Mouse (Mus musculus): ENCODE measurements at regions not wholly inside any gene's neighbourhood (a gene's known extent, or its start where the extent isn't known, plus 50 kb on each side); places are given as distances from the start of the nearest gene placed in this dataset.

DNA sequence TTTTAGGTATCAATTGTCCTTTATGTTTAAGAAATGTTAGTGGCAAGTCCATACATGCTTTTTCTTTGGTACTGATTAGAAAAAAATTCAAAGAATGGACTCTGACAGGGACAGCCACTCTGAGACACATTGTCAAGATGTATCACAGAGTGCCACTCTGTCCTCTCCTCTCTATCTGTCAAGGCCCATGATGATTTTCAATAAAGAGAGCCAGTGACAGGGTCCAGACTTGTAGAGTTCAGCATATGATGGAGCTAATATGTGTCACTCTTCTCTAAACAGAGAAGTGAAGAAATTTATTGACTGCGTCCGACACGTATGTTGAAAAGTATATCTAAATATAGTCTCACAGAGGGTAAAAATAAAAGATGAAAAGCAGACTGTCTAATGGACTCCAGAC is 672.2 kb upstream of the 4930452B06Rik start:
- 68% methylated on average over 3 of the region's 3 CpGs for WGBS
- Histone ChIP-seq H3K9ac (ENCODE audit: low read depth, low read length, severe bottlenecking) (no peak overlapping the region), H3K9me3 (ENCODE audit: control insufficient read depth, low read length) (no peaks in the 10 kb centered on the region), H3K4me2 (replicated peaks; ENCODE audit: low read depth, low read length, severe bottlenecking) (no peak overlapping the region), H3K27ac (replicated peaks; ENCODE audit: low read depth, low read length) (no peak overlapping the region), H3K4me3 (replicated peaks; ENCODE audit: low read length) (no peak overlapping the region), H3K27me3 (ENCODE audit: control insufficient read depth, insufficient read depth, low read length) (no peaks in the 10 kb centered on the region), H3K36me3 (ENCODE audit: control insufficient read depth, insufficient read depth, low read length) (no peaks in the 10 kb centered on the region), H3K4me1 (ENCODE audit: control insufficient read depth, insufficient read depth, low read length) (no peaks in the 10 kb centered on the region)
- DNase-seq (ENCODE audit: low spot score) = no peak
- no peak for TF ChIP-seq POLR2A (IDR thresholded peaks at IDR 0.05; ENCODE audit: borderline replicate concordance, extremely low read depth, insufficient read depth, insufficient read length)
- no peak for ATAC-seq (ENCODE audit: low FRiP score, low read depth)

DNA sequence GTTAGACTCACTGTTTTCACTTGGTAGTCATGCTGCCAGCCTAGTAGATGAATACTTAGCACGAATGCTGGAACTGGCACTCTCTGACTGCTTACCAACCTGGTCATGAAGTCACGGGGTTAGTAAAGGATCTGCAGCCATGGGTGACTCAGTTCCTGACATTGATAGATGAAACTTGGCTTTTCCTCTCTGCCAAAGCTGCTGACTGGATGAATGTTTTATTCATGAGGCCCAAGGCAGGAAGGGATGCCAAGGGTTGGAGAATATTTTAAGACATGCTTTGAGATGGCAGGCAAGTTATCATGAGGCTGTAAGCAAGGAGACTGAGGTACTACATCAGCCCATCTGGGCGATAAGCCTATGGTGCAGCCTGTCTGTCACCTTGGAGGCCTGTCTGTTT is 671.1 kb upstream of the 4930452B06Rik start:
- Histone ChIP-seq H3K4me3 (replicated peaks; ENCODE audit: low read length) (no peak overlapping the region), H3K27ac (replicated peaks; ENCODE audit: low read depth, low read length) (no peak overlapping the region), H3K9ac (ENCODE audit: low read depth, low read length, severe bottlenecking) (no peak overlapping the region), H3K27me3 (ENCODE audit: control insufficient read depth, insufficient read depth, low read length) (no peaks in the 10 kb centered on the region), H3K36me3 (ENCODE audit: control insufficient read depth, insufficient read depth, low read length) (no peaks in the 10 kb centered on the region), H3K4me1 (ENCODE audit: control insufficient read depth, insufficient read depth, low read length) (no peaks in the 10 kb centered on the region), H3K4me2 (replicated peaks; ENCODE audit: low read depth, low read length, severe bottlenecking) (no peak overlapping the region), H3K9me3 (ENCODE audit: control insufficient read depth, low read length) (no peaks in the 10 kb centered on the region)
- DNase-seq (ENCODE audit: low spot score) = no peak
- 86% methylated on average over 3 of the region's 3 CpGs for WGBS
- ATAC-seq (ENCODE audit: low FRiP score, low read depth) = no peak
- TF ChIP-seq POLR2A (IDR thresholded peaks at IDR 0.05; ENCODE audit: borderline replicate concordance, extremely low read depth, insufficient read depth, insufficient read length) = no peak

DNA sequence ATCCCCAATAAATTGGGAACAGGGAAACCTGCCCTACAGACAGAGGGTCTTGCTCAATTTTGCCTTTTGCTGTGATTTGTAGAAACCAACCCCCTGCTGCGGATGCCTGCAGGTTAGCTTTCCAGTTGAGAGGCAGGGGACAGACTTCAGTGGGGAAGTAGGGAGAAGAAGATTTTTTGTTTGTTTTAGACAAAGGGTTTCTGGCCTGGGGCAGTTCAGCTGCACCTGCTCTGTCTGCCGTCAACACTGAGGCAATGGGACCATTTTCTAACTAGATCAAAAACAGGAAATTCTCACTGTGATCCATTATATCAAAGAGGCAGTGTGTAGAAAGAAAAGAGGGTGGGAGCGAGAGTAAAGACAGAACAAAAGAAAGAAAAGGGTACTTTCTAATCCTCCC is 665.6 kb upstream of the 4930452B06Rik start:
- H3K4me1 ChIP-seq (ENCODE audit: control insufficient read depth, insufficient read depth, low read length) = no peaks in the 10 kb centered on the region
- ATAC-seq (ENCODE audit: low FRiP score, low read depth) = no peak
- no peaks in the 10 kb centered on the region for H3K27me3 ChIP-seq (ENCODE audit: control insufficient read depth, insufficient read depth, low read length)
- no peak overlapping the region for H3K27ac ChIP-seq (replicated peaks; ENCODE audit: low read depth, low read length)
- no peak for TF ChIP-seq POLR2A (IDR thresholded peaks at IDR 0.05; ENCODE audit: borderline replicate concordance, extremely low read depth, insufficient read depth, insufficient read length)
- H3K36me3 ChIP-seq (ENCODE audit: control insufficient read depth, insufficient read depth, low read length) = no peaks in the 10 kb centered on the region
- H3K9ac ChIP-seq (ENCODE audit: low read depth, low read length, severe bottlenecking) = no peak overlapping the region
- H3K4me3 ChIP-seq (replicated peaks; ENCODE audit: low read length) = no peak overlapping the region
- 60% methylated on average over 3 of the region's 3 CpGs for WGBS
- H3K9me3 ChIP-seq (ENCODE audit: control insufficient read depth, low read length) = no peaks in the 10 kb centered on the region
- no peak for DNase-seq (ENCODE audit: low spot score)
- no peak overlapping the region for H3K4me2 ChIP-seq (replicated peaks; ENCODE audit: low read depth, low read length, severe bottlenecking)

DNA sequence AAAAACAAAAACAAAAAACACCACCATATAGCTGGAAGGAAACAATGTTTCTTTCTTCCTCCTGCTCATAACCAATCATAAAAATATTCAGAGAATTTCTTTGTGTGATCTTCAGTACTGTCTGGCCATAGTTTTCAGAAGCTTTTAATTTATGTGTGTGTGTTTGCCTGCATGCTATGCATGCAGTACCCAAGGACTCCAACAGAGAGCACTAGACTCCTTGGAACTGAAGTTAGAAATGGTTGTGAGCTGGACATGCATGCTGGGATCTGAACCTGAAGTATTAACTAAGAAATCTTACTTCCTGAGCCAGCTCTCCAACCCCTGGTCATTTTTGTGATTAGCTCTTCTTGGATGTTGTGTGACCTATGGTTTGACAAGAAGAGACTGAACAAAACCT is 664.7 kb upstream of the 4930452B06Rik start:
- H3K27me3 ChIP-seq (ENCODE audit: control insufficient read depth, insufficient read depth, low read length) = no peaks in the 10 kb centered on the region
- no peaks in the 10 kb centered on the region for H3K4me1 ChIP-seq (ENCODE audit: control insufficient read depth, insufficient read depth, low read length)
- ATAC-seq (ENCODE audit: low FRiP score, low read depth) = no peak
- no peak overlapping the region for H3K4me2 ChIP-seq (replicated peaks; ENCODE audit: low read depth, low read length, severe bottlenecking)
- H3K36me3 ChIP-seq (ENCODE audit: control insufficient read depth, insufficient read depth, low read length) = no peaks in the 10 kb centered on the region
- H3K4me3 ChIP-seq (replicated peaks; ENCODE audit: low read length) = no peak overlapping the region
- no peak overlapping the region for H3K27ac ChIP-seq (replicated peaks; ENCODE audit: low read depth, low read length)
- no peak overlapping the region for H3K9ac ChIP-seq (ENCODE audit: low read depth, low read length, severe bottlenecking)
- DNase-seq (ENCODE audit: low spot score) = no peak
- no peak for TF ChIP-seq POLR2A (IDR thresholded peaks at IDR 0.05; ENCODE audit: borderline replicate concordance, extremely low read depth, insufficient read depth, insufficient read length)
- no peaks in the 10 kb centered on the region for H3K9me3 ChIP-seq (ENCODE audit: control insufficient read depth, low read length)

DNA sequence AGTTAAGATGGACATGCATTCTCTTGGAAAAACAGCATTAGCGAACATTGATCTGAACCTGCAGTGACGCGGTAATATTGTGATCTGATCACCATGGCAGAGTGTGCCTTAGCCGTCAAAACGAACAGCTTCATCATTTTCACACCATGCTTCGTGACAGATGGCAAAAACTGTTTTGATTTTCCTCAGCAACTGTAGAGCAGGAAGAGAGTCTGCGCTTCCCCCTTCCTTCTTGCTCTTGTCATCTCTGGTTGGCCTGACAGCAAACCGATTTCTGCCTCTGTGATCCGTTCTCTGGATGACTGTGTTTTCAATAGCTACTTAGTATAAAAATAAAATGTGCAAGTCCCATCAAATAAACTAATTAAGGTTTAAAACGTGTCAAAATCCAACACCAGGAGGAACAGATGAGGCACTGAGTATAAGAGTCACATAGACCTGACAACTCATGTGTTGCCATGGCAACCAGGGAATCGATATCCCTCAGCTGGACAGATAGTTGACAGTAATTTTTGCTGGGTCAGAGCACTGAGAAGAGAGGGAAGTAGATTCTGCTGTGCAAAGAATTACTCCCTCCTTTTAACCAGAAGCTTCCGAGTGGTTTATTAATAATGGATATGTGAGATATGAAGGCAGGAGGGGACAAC is 663.9 kb upstream of the 4930452B06Rik start:
- WGBS = 86% methylated on average over 12 of the region's 12 CpGs
- Histone ChIP-seq H3K27me3 (ENCODE audit: control insufficient read depth, insufficient read depth, low read length) (no peaks in the 10 kb centered on the region), H3K9ac (ENCODE audit: low read depth, low read length, severe bottlenecking) (no peak overlapping the region), H3K27ac (replicated peaks; ENCODE audit: low read depth, low read length) (no peak overlapping the region), H3K9me3 (ENCODE audit: control insufficient read depth, low read length) (no peaks in the 10 kb centered on the region), H3K4me2 (replicated peaks; ENCODE audit: low read depth, low read length, severe bottlenecking) (no peak overlapping the region), H3K36me3 (ENCODE audit: control insufficient read depth, insufficient read depth, low read length) (no peaks in the 10 kb centered on the region), H3K4me1 (ENCODE audit: control insufficient read depth, insufficient read depth, low read length) (no peaks in the 10 kb centered on the region), H3K4me3 (replicated peaks; ENCODE audit: low read length) (no peak overlapping the region)
- ATAC-seq (ENCODE audit: low FRiP score, low read depth) (no peak), DNase-seq (ENCODE audit: low spot score) (no peak)
- no peak for TF ChIP-seq POLR2A (IDR thresholded peaks at IDR 0.05; ENCODE audit: borderline replicate concordance, extremely low read depth, insufficient read depth, insufficient read length)

DNA sequence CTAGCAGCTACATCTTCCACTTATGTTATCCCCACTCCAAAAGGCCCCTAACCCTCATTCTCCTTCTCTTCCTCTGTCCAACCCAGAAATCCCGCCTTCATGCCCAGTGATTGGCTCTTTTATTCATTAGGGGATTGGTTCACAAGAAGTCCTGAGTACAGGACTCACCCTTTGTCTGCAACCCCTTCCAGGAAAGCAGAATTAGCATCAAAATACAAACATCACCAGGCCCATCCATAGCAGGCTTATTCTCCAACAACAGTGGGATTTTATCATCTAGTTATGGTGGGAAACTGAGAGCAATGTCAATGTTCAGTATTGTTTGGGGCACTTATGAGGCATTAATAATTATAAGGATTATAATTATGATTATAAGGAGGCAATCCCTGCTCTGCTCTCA is 661.3 kb upstream of the 4930452B06Rik start:
- Histone ChIP-seq H3K4me3 (replicated peaks; ENCODE audit: low read length) (no peak overlapping the region), H3K27ac (replicated peaks; ENCODE audit: low read depth, low read length) (no peak overlapping the region), H3K4me2 (replicated peaks; ENCODE audit: low read depth, low read length, severe bottlenecking) (no peak overlapping the region), H3K36me3 (ENCODE audit: control insufficient read depth, insufficient read depth, low read length) (no peaks in the 10 kb centered on the region), H3K27me3 (ENCODE audit: control insufficient read depth, insufficient read depth, low read length) (no peaks in the 10 kb centered on the region), H3K9ac (ENCODE audit: low read depth, low read length, severe bottlenecking) (no peak overlapping the region), H3K9me3 (ENCODE audit: control insufficient read depth, low read length) (no peaks in the 10 kb centered on the region), H3K4me1 (ENCODE audit: control insufficient read depth, insufficient read depth, low read length) (no peaks in the 10 kb centered on the region)
- DNase-seq (ENCODE audit: low spot score) (no peak), ATAC-seq (ENCODE audit: low FRiP score, low read depth) (no peak)
- WGBS = 90% methylated on average over 1 of the region's 1 CpGs
- no peak for TF ChIP-seq POLR2A (IDR thresholded peaks at IDR 0.05; ENCODE audit: borderline replicate concordance, extremely low read depth, insufficient read depth, insufficient read length)
